Mouse (Mus musculus): ENCODE measurements around the gene Prep. TPM values are rescaled to one million over a fixed set of nuclear protein-coding genes. Genes with fewer than 3 reads are reported as not detected.
A peak's percentile ranks its signal among the peaks of the same experiment; 100 is the strongest.

The Prep gene
- polyA plus RNA-seq, 1 experiment, result 49.2 TPM

- Histone ChIP-seq H3K4me3 (ENCODE audit: insufficient read depth, poor library complexity, severe bottlenecking) (no peak overlapping the region), H3K79me3 (ENCODE audit: low read depth) (no peaks in the 10 kb centered on the region)
- TF ChIP-seq FOSL1 (IDR thresholded peaks at IDR 0.05; ENCODE audit: insufficient read depth, low read length, poor library complexity, severe bottlenecking) (no peak), USF1 (IDR thresholded peaks at IDR 0.05; ENCODE audit: low read depth) (no peak), MAX (IDR thresholded peaks at IDR 0.05) (no peak), MYOD1 (IDR thresholded peaks at IDR 0.05; ENCODE audit: control insufficient read depth, insufficient read length, low read depth) (no peak), CTCF (IDR thresholded peaks at IDR 0.05; ENCODE audit: control insufficient read depth, insufficient read depth, insufficient read length) (no peak), CEBPB (IDR thresholded peaks at IDR 0.05; ENCODE audit: low read depth) (no peak), MYOG (IDR thresholded peaks at IDR 0.05; ENCODE audit: control insufficient read depth, extremely low read depth, insufficient read length) (no peak)
Measured at GRCm38 (mm10) chr10:45185457-45185856, 118.5 kb downstream of the Prep start.

GRCm38 (mm10) chr10:45193330-45194310 is 126.6 kb downstream of the Prep start:
- no peaks in the 10 kb centered on the region for H3K27me3 ChIP-seq (ENCODE audit: control insufficient read depth, insufficient read depth, insufficient read length)
- no peak overlapping the region for H3K4me3 ChIP-seq (ENCODE audit: insufficient read depth, poor library complexity, severe bottlenecking)
- H3K79me3 ChIP-seq (ENCODE audit: low read depth), result no peaks in the 10 kb centered on the region
- H3K79me2 ChIP-seq (ENCODE audit: control insufficient read depth, insufficient read depth), result no peaks in the 10 kb centered on the region
- no peak for TF ChIP-seq CEBPB (IDR thresholded peaks at IDR 0.05; ENCODE audit: low read depth)
- TF ChIP-seq USF1 (IDR thresholded peaks at IDR 0.05; ENCODE audit: low read depth), result no peak
- TF ChIP-seq FOSL1 (IDR thresholded peaks at IDR 0.05; ENCODE audit: insufficient read depth, low read length, poor library complexity, severe bottlenecking), result no peak
- no peak for TF ChIP-seq MYOG (IDR thresholded peaks at IDR 0.05; ENCODE audit: control insufficient read depth, extremely low read depth, insufficient read length)
- H3K36me3 ChIP-seq (ENCODE audit: control insufficient read depth, insufficient read depth), result no peaks in the 10 kb centered on the region
- no peak overlapping the region for H3ac ChIP-seq (ENCODE audit: control insufficient read depth, insufficient read length, low read depth)

More at GRCm38 (mm10) chr10:45185457-45185856, 118.5 kb downstream of the Prep start:
- Histone ChIP-seq H3K27me3 (ENCODE audit: control insufficient read depth, insufficient read depth, insufficient read length) (no peaks in the 10 kb centered on the region), H3ac (ENCODE audit: control insufficient read depth, insufficient read length, low read depth) (no peak overlapping the region), H3K36me3 (ENCODE audit: control insufficient read depth, insufficient read depth) (no peaks in the 10 kb centered on the region), H3K79me2 (ENCODE audit: control insufficient read depth, insufficient read depth) (no peaks in the 10 kb centered on the region)

GRCm38 (mm10) chr10:45194531-45194930 is 127.5 kb downstream of the Prep start:
- Histone ChIP-seq H3ac (ENCODE audit: control insufficient read depth, insufficient read length, low read depth) (no peak overlapping the region), H3K36me3 (ENCODE audit: control insufficient read depth, insufficient read depth) (no peaks in the 10 kb centered on the region), H3K4me3 (ENCODE audit: insufficient read depth, poor library complexity, severe bottlenecking) (no peak overlapping the region)

GRCm38 (mm10) chr10:45204582-45204981 is 137.6 kb downstream of the Prep start:
- Histone ChIP-seq H3K36me3 (ENCODE audit: control insufficient read depth, insufficient read depth) (no peaks in the 10 kb centered on the region), H3K79me2 (ENCODE audit: control insufficient read depth, insufficient read depth) (no peaks in the 10 kb centered on the region), H3K4me3 (ENCODE audit: insufficient read depth, poor library complexity, severe bottlenecking) (no peak overlapping the region), H3K27me3 (ENCODE audit: control insufficient read depth, insufficient read depth, insufficient read length) (no peaks in the 10 kb centered on the region), H3K79me3 (ENCODE audit: low read depth) (no peaks in the 10 kb centered on the region), H3ac (ENCODE audit: control insufficient read depth, insufficient read length, low read depth) (no peak overlapping the region)
- TF ChIP-seq MAX (IDR thresholded peaks at IDR 0.05), result no peak
- TF ChIP-seq MYOG (IDR thresholded peaks at IDR 0.05; ENCODE audit: control insufficient read depth, extremely low read depth, insufficient read length), result no peak
- no peak for TF ChIP-seq USF1 (IDR thresholded peaks at IDR 0.05; ENCODE audit: low read depth)
- no peak for TF ChIP-seq CTCF (IDR thresholded peaks at IDR 0.05; ENCODE audit: control insufficient read depth, insufficient read depth, insufficient read length)
- peak; percentile 95 for TF ChIP-seq CEBPB (IDR thresholded peaks at IDR 0.05; ENCODE audit: low read depth)
- TF ChIP-seq FOSL1 (IDR thresholded peaks at IDR 0.05; ENCODE audit: insufficient read depth, low read length, poor library complexity, severe bottlenecking), result no peak
- no peak for TF ChIP-seq MYOD1 (IDR thresholded peaks at IDR 0.05; ENCODE audit: control insufficient read depth, insufficient read length, low read depth)

More at GRCm38 (mm10) chr10:45194531-45194930, 127.5 kb downstream of the Prep start:
- TF ChIP-seq MYOD1 (IDR thresholded peaks at IDR 0.05; ENCODE audit: control insufficient read depth, insufficient read length, low read depth) (no peak), FOSL1 (IDR thresholded peaks at IDR 0.05; ENCODE audit: insufficient read depth, low read length, poor library complexity, severe bottlenecking) (no peak), MAX (IDR thresholded peaks at IDR 0.05) (no peak), USF1 (IDR thresholded peaks at IDR 0.05; ENCODE audit: low read depth) (no peak), CEBPB (IDR thresholded peaks at IDR 0.05; ENCODE audit: low read depth) (no peak), MYOG (IDR thresholded peaks at IDR 0.05; ENCODE audit: control insufficient read depth, extremely low read depth, insufficient read length) (no peak), CTCF (IDR thresholded peaks at IDR 0.05; ENCODE audit: control insufficient read depth, insufficient read depth, insufficient read length) (no peak)
- Histone ChIP-seq H3K79me3 (ENCODE audit: low read depth) (no peaks in the 10 kb centered on the region), H3K27me3 (ENCODE audit: control insufficient read depth, insufficient read depth, insufficient read length) (no peaks in the 10 kb centered on the region), H3K79me2 (ENCODE audit: control insufficient read depth, insufficient read depth) (no peaks in the 10 kb centered on the region)

GRCm38 (mm10) chr10:45210201-45210600 is 143.2 kb downstream of the Prep start:
- no peak overlapping the region for H3ac ChIP-seq (ENCODE audit: control insufficient read depth, insufficient read length, low read depth)
- no peaks in the 10 kb centered on the region for H3K79me3 ChIP-seq (ENCODE audit: low read depth)
- no peak for TF ChIP-seq MYOG (IDR thresholded peaks at IDR 0.05; ENCODE audit: control insufficient read depth, extremely low read depth, insufficient read length)
- no peak for TF ChIP-seq USF1 (IDR thresholded peaks at IDR 0.05; ENCODE audit: low read depth)
- TF ChIP-seq MYOD1 (IDR thresholded peaks at IDR 0.05; ENCODE audit: control insufficient read depth, insufficient read length, low read depth), result no peak
- TF ChIP-seq CTCF (IDR thresholded peaks at IDR 0.05; ENCODE audit: control insufficient read depth, insufficient read depth, insufficient read length), result no peak
- TF ChIP-seq FOSL1 (IDR thresholded peaks at IDR 0.05; ENCODE audit: insufficient read depth, low read length, poor library complexity, severe bottlenecking), result no peak
- TF ChIP-seq CEBPB (IDR thresholded peaks at IDR 0.05; ENCODE audit: low read depth), result no peak
- TF ChIP-seq MAX (IDR thresholded peaks at IDR 0.05), result no peak
- no peaks in the 10 kb centered on the region for H3K36me3 ChIP-seq (ENCODE audit: control insufficient read depth, insufficient read depth)
- no peak overlapping the region for H3K4me3 ChIP-seq (ENCODE audit: insufficient read depth, poor library complexity, severe bottlenecking)
- H3K27me3 ChIP-seq (ENCODE audit: control insufficient read depth, insufficient read depth, insufficient read length), result no peaks in the 10 kb centered on the region
- no peaks in the 10 kb centered on the region for H3K79me2 ChIP-seq (ENCODE audit: control insufficient read depth, insufficient read depth)
